Mouse (Mus musculus) midbrain, embryonic 11.5 days (tissue): ENCODE data around the gene Gng12. TPM values are rescaled to one million over a fixed set of nuclear protein-coding genes. Genes with fewer than 3 reads are reported as not detected.

Experiments used
- ATAC-seq: fragments of 200-750 bp; cut with Nextera tagmentation; 2 replicates; pipeline ENCODE4 v1.8.0; 2017; ENCODE audit warnings: moderate TSS enrichment, moderate library complexity; ENCODE audit not compliant: low FRiP score
- DNase-seq: peaks from one replicate; pipeline ENCODE4 v3.0.0; 2015; ENCODE audit warnings: low spot score; ENCODE audit errors: missing footprints
- H3K27ac ChIP-seq: fragments of 300-500 bp; sonication (generic); 2 replicates; pipeline ENCODE4 v1.5.1; 2014; ENCODE audit warnings: low read depth, low read length
- H3K27me3 ChIP-seq: fragments of 300-500 bp; sonication (generic); 2 replicates; pipeline ENCODE4 v1.6.1; 2014; ENCODE audit warnings: mild to moderate bottlenecking, low read length, moderate library complexity, mixed read lengths; ENCODE audit not compliant: control insufficient read depth, insufficient read depth
- H3K36me3 ChIP-seq: fragments of 300-500 bp; sonication (generic); 2 replicates; pipeline ENCODE4 v1.6.1; 2014; ENCODE audit warnings: mild to moderate bottlenecking, low read length, moderate library complexity, mixed read lengths; ENCODE audit not compliant: control insufficient read depth, insufficient read depth
- H3K4me1 ChIP-seq: fragments of 300-500 bp; sonication (generic); 2 replicates; pipeline ENCODE4 v1.6.1; 2014; ENCODE audit warnings: low read length; ENCODE audit not compliant: control insufficient read depth, insufficient read depth
- H3K4me2 ChIP-seq: fragments of 300-500 bp; sonication (generic); 2 replicates; pipeline ENCODE4 v1.6.1; 2014; ENCODE audit warnings: mild to moderate bottlenecking, moderate library complexity
- H3K4me3 ChIP-seq: fragments of 300-500 bp; sonication (generic); 2 replicates; pipeline ENCODE4 v1.5.1; 2014; ENCODE audit warnings: low read depth, low read length
- H3K9ac ChIP-seq: fragments of 300-500 bp; sonication (generic); 2 replicates; pipeline ENCODE4 v1.6.1; 2014; ENCODE audit warnings: low read length
- H3K9me3 ChIP-seq: fragments of 300-500 bp; sonication (generic); 2 replicates; pipeline ENCODE4 v1.6.1; 2016; ENCODE audit warnings: low read length; ENCODE audit not compliant: control insufficient read depth
- WGBS: fragments of 180-500 bp; shearing (Covaris S2); extraction: QIAGEN DNeasy Blood & Tissue Kit; methylation state at CpG from one replicate; pipeline ENCODE4 v1.1.7; 2014; 5-methylcytosine and 5-hydroxymethylcytosine counted together
- polyA plus RNA-seq: library from polyadenylated mRNA; unstranded; fragments of >200 nt; fragmentation: Nextera tagmentation; extraction: Ambion mirVana; gene quantifications from 2 replicates; pipeline ENCODE4 v1.2.1, GENCODE M21; 2014

The Gng12 gene
- polyA plus RNA-seq, 1 experiment from 2014 or later, result 40.8 TPM

GRCm38 (mm10) chr6:66893950-66894349, 2.2 kb upstream of the Gng12 start:
- Histone ChIP-seq H3K36me3 (no peaks in the 10 kb centered on the region), H3K4me1 (peaks cover 7% of the 10 kb centered on the region), H3K9ac (no peak overlapping the region), H3K27ac (no peak overlapping the region), H3K27me3 (no peaks in the 10 kb centered on the region; the same call in 1 of the 2 replicates), H3K4me2 (no peak overlapping the region), H3K4me3 (no peak overlapping the region), H3K9me3 (no peaks in the 10 kb centered on the region)
- no peak for DNase-seq
- 87% methylated on average over 5 of the region's 5 CpGs for WGBS
- no peak for ATAC-seq

GRCm38 (mm10) chr6:66894999-66895398, 1.2 kb upstream of the Gng12 start:
- Histone ChIP-seq H3K9ac (no peak overlapping the region), H3K27ac (no peak overlapping the region), H3K4me2 (no peak overlapping the region), H3K9me3 (no peaks in the 10 kb centered on the region), H3K27me3 (no peaks in the 10 kb centered on the region; the same call in 1 of the 2 replicates), H3K4me1 (peaks cover 7% of the 10 kb centered on the region), H3K4me3 (no peak overlapping the region), H3K36me3 (no peaks in the 10 kb centered on the region)
- ATAC-seq (no peak), DNase-seq (no peak)
- WGBS, result 70% methylated on average over 1 of the region's 1 CpGs

DNA sequence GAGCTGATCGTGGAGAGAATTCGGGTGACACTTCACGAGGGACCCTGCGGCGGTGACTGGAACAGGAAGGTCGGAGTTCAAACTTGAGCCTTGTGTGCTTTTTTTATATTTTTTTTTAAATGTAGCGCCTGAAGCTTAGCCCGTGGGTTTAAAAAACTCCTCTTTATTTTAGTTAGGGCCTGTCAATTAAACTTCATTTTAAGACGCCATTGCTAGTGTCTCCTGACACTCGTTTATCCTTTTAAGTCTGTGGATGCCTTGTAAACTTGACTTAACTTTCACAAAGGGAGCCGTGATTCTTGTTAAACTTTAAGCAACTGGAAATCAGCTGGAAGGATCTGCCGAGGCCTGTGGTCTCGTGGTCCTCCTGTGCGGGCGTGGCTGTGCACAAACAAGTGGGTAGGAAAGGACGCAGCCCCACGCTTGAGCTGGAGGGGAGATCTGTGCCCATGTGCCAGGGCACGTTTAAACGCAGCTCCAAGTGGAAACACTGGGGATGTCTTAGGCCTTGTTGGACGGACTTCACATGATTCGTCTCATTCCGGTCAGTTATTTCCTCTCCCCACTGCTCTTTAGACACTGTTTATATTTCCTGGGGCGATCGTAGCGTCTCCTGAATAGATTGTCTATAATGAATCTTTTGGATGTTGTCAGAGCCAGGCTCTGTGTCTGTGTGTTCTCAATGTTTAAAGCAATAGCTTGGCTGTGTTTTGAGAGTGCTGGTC, 886 bp downstream of the Gng12 start:
- Histone ChIP-seq H3K9ac (peak overlapping the region; percentile 77), H3K27ac (no peak overlapping the region), H3K36me3 (no peaks in the 10 kb centered on the region), H3K4me1 (peaks cover 7% of the 10 kb centered on the region), H3K27me3 (no peaks in the 10 kb centered on the region; the same call in 1 of the 2 replicates), H3K4me2 (peak overlapping the region; percentile 94), H3K9me3 (no peaks in the 10 kb centered on the region), H3K4me3 (peak overlapping the region; percentile 69)
- 7% methylated on average over 25 of the region's 25 CpGs for WGBS
- ATAC-seq (no peak), DNase-seq (peak; percentile 94)

- ATAC-seq, result no peak
- H3K4me3 ChIP-seq, result no peak overlapping the region
- H3K36me3 ChIP-seq, result no peaks in the 10 kb centered on the region
- no peak overlapping the region for H3K4me2 ChIP-seq
- peaks cover 7% of the 10 kb centered on the region for H3K4me1 ChIP-seq
- no peak overlapping the region for H3K9ac ChIP-seq
- no peaks in the 10 kb centered on the region; the same call in 1 of the 2 replicates for H3K27me3 ChIP-seq
- peak; percentile 86 for DNase-seq
- 60% methylated on average over 4 of the region's 4 CpGs for WGBS
- no peak overlapping the region for H3K27ac ChIP-seq
- no peaks in the 10 kb centered on the region for H3K9me3 ChIP-seq
Observed at GRCm38 (mm10) chr6:66897994-66898393, 1.8 kb downstream of the Gng12 start.

DNA sequence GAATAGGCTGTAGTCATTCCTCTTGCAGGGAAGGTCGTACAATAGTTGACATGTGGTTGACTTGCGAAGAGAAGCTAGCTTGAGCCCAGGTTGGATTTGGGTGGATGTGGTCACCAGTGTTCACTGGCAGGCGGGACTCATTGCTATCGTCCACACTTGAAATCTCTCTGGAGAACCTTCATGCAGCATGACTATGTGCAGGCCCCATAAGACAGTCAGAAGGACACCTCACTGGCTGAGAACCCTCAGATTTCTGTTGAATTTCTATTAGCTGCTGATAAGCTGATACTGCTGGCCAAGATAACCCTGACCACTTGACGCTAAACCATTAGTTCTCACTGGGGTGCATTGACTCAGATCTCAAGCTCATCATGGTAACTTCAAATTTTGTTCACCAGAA, 5.7 kb downstream of the Gng12 start:
- Histone ChIP-seq H3K36me3 (no peaks in the 10 kb centered on the region), H3K4me3 (no peak overlapping the region), H3K4me1 (peaks cover 6% of the 10 kb centered on the region), H3K4me2 (no peak overlapping the region), H3K27ac (no peak overlapping the region), H3K9ac (no peak overlapping the region), H3K9me3 (no peaks in the 10 kb centered on the region), H3K27me3 (no peaks in the 10 kb centered on the region; the same call in 1 of the 2 replicates)
- ATAC-seq (no peak), DNase-seq (no peak)
- 94% methylated on average over 5 of the region's 5 CpGs for WGBS

GRCm38 (mm10) chr6:66903206-66903605, 7.0 kb downstream of the Gng12 start:
- WGBS, result 85% methylated on average over 9 of the region's 9 CpGs
- H3K4me2 ChIP-seq, result no peak overlapping the region

GRCm38 (mm10) chr6:66903720-66904119, 7.5 kb downstream of the Gng12 start:
- Histone ChIP-seq H3K9me3 (no peaks in the 10 kb centered on the region), H3K27me3 (no peaks in the 10 kb centered on the region), H3K4me1 (no peaks in the 10 kb centered on the region), H3K4me2 (no peak overlapping the region), H3K4me3 (no peak overlapping the region), H3K9ac (no peak overlapping the region), H3K36me3 (no peaks in the 10 kb centered on the region), H3K27ac (no peak overlapping the region)
- DNase-seq (no peak), ATAC-seq (no peak)
- WGBS, result 84% methylated on average over 6 of the region's 6 CpGs

More at GRCm38 (mm10) chr6:66903206-66903605, 7.0 kb downstream of the Gng12 start:
- Histone ChIP-seq H3K9me3 (no peaks in the 10 kb centered on the region), H3K4me1 (no peaks in the 10 kb centered on the region), H3K27me3 (no peaks in the 10 kb centered on the region), H3K27ac (no peak overlapping the region), H3K36me3 (no peaks in the 10 kb centered on the region), H3K4me3 (no peak overlapping the region), H3K9ac (no peak overlapping the region)
- ATAC-seq (no peak), DNase-seq (no peak)

DNA sequence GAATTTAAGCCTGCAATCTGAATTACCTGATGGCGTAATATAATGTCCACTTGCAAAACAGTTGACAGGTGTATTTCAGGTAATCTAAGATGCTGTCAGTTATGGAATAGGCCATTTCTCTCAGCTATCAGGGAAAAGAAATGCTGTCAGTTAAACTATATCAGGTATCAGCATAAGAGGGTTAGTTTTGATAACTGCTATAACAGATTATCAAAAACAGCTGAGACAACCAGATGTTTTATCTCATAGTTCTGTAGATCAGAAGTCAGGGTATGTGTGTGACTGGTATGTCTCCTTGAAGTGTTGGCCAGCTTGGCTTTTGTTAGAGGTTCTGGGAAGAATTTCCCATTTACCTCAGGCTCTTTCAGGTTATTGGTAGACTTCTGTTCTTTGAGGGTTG, 10.0 kb downstream of the Gng12 start:
- DNase-seq (no peak), ATAC-seq (no peak)
- H3K9me3 ChIP-seq, result no peaks in the 10 kb centered on the region
- no peak overlapping the region for H3K27ac ChIP-seq
- H3K4me3 ChIP-seq, result no peak overlapping the region
- H3K9ac ChIP-seq, result no peak overlapping the region
- WGBS, result 95% methylated on average over 1 of the region's 1 CpGs
- H3K27me3 ChIP-seq, result no peaks in the 10 kb centered on the region
- H3K4me2 ChIP-seq, result no peak overlapping the region
- no peaks in the 10 kb centered on the region for H3K4me1 ChIP-seq
- H3K36me3 ChIP-seq, result no peaks in the 10 kb centered on the region

DNA sequence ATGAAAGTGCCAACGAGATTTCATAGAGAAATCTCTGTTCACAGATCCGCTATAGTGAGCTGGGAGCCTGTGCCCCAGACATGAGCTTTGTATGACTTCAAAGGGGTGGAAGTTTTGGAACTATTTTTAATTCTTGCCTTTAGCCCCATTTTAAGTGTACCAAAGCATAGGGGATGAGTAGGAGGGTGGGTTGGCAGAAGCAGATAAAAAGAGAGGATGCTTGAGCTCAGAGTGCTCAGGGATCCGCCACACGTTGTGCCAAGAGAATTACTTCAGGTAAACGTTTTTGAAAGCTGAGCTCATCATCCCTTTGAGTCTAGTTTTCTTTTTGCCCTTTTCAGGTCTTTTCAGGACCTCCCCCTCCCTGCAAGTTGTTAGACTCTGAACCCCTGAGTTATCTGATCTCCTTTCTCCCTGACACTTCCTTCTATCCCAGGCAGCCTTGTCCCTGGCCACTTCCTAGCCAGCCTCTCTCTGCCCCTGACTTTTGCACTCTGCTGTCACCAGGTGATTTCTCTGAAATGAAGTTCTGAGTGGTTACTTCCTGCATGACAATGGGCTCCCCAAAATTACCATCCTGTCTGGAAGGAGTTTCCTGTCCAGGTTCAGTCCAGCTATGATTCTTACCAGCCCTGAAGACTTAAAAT, 12.3 kb downstream of the Gng12 start:
- Histone ChIP-seq H3K9me3 (no peaks in the 10 kb centered on the region), H3K4me1 (no peaks in the 10 kb centered on the region), H3K36me3 (no peaks in the 10 kb centered on the region), H3K9ac (no peak overlapping the region), H3K4me3 (no peak overlapping the region), H3K27me3 (no peaks in the 10 kb centered on the region), H3K4me2 (no peak overlapping the region), H3K27ac (no peak overlapping the region)
- DNase-seq, result peak; percentile 8
- ATAC-seq, result no peak
- 71% methylated on average over 5 of the region's 5 CpGs for WGBS
